17 mouse cellular contexts compared by ENCODE assay signal in genomic region chr9:120163862-120164261, GRCm38 (mm10). TPM values are rescaled to one million over a fixed set of nuclear protein-coding genes. Genes with fewer than 3 reads are reported as not detected.
"Had no signal": no experiment of that assay in that cellular context is flagged by ENCODE, and none has a peak within 500 bp of the region (broad histone marks: within the 10 kb centered on the region; RNA-seq: fewer than 3 reads in every experiment).

No protein-coding gene starts in this region.

- H3K4me3 ChIP-seq: left cerebral cortex, adult 2 months; limb, embryonic 10.5 days; liver, embryonic 15.5 days; midbrain, embryonic 13.5 days; neural tube, embryonic 13.5 days had no signal

- H3K4me2 ChIP-seq: liver, embryonic 11.5 days; liver, embryonic 15.5 days; midbrain, embryonic 13.5 days; neural tube, embryonic 13.5 days had no signal

- H3K4me1 ChIP-seq: liver, embryonic 15.5 days; midbrain, embryonic 13.5 days; neural tube, embryonic 13.5 days had no signal

- DNase-seq: kidney, adult 9 months; kidney, postnatal 25 days; lung, adult 2 months; lung, postnatal 36 days; right cerebral cortex, adult 18-20 months; thymus, postnatal 4 days had no signal

- ATAC-seq: lung, postnatal 0 days; midbrain, embryonic 13.5 days had no signal

- H3K27ac ChIP-seq: left cerebral cortex, adult 2 months; limb, embryonic 10.5 days; liver, embryonic 15.5 days; midbrain, embryonic 13.5 days; neural tube, embryonic 13.5 days; stomach, postnatal 0 days had no signal

- H3K9ac ChIP-seq: liver, embryonic 15.5 days; midbrain, embryonic 13.5 days; neural tube, embryonic 13.5 days had no signal

- H3K36me3 ChIP-seq: limb, embryonic 10.5 days; liver, embryonic 15.5 days; midbrain, embryonic 13.5 days; neural tube, embryonic 13.5 days had no signal

- H3K9me3 ChIP-seq: limb, embryonic 10.5 days; liver, embryonic 15.5 days; midbrain, embryonic 13.5 days; neural tube, embryonic 13.5 days had no signal

RNA-seq across cellular contexts. Expression of gene Mobp, which starts 14.4 kb away (rescaled TPM):
- total RNA-seq: megakaryocyte progenitor cell, adult 5-6 weeks had no signal
- polyA plus RNA-seq: limb, embryonic 10.5 days; limb, embryonic 14.5 days; liver, embryonic 11.5 days; liver, embryonic 15.5 days; lung, adult 2 months; lung, postnatal 0 days; thymus, postnatal 0 days had no signal
